Mouse (Mus musculus) neural tube, embryonic 12.5 days (tissue): ENCODE results near the gene Skint11. TPM values are rescaled to one million over a fixed set of nuclear protein-coding genes. Genes with fewer than 3 reads are reported as not detected.
"Not testable (repeated sequence)": the region's sequence is repeated elsewhere in the genome, so short reads cannot be mapped to it uniquely, and the experiment has no call there.

Source experiments
- ATAC-seq: fragments of 200-750 bp; cut with Nextera tagmentation; 2 replicates; pipeline ENCODE4 v1.8.0; 2017; ENCODE audit warnings: low read depth, mild to moderate bottlenecking, moderate TSS enrichment, moderate library complexity; ENCODE audit not compliant: low FRiP score
- H3K27ac ChIP-seq: fragments of 300-500 bp; sonication (generic); 2 replicates; pipeline ENCODE4 v1.5.1; 2016
- H3K27me3 ChIP-seq: fragments of 300-500 bp; sonication (generic); replicated peaks from 2 replicates; pipeline ENCODE4 v1.6.1; 2016; ENCODE audit warnings: mild to moderate bottlenecking
- H3K36me3 ChIP-seq: fragments of 300-500 bp; sonication (generic); 2 replicates; pipeline ENCODE4 v1.6.1; 2016; ENCODE audit warnings: mild to moderate bottlenecking
- H3K4me1 ChIP-seq: fragments of 300-500 bp; sonication (generic); 2 replicates; pipeline ENCODE4 v1.6.1; 2016
- H3K4me2 ChIP-seq: fragments of 300-500 bp; sonication (generic); replicated peaks from 2 replicates; pipeline ENCODE4 v1.6.1; 2016; ENCODE audit warnings: mild to moderate bottlenecking
- H3K4me3 ChIP-seq: fragments of 300-500 bp; sonication (generic); 2 replicates; pipeline ENCODE4 v1.5.1; 2016
- H3K9ac ChIP-seq: fragments of 300-500 bp; sonication (generic); 2 replicates; pipeline ENCODE4 v1.6.1; 2016; ENCODE audit warnings: mild to moderate bottlenecking
- H3K9me3 ChIP-seq: fragments of 300-500 bp; sonication (generic); 2 replicates; pipeline ENCODE4 v1.6.1; 2016; ENCODE audit warnings: mild to moderate bottlenecking
- WGBS: fragments of 180-500 bp; shearing (Covaris S2); methylation state at CpG from one replicate; pipeline ENCODE4 v1.1.7; 2016; 5-methylcytosine and 5-hydroxymethylcytosine counted together
- polyA plus RNA-seq: library from polyadenylated mRNA; unstranded; fragments of >200 nt; fragmentation: Nextera tagmentation; extraction: Ambion mirVana; gene quantifications from 2 replicates; pipeline ENCODE4 v1.2.1, GENCODE M21; 2016

Skint11 gene
- not detected in 2 replicates for polyA plus RNA-seq

GRCm38 (mm10) chr4:114163084-114163483, at the start of gene Skint11:
Gene Skint11 (plus strand): TSS chr4:114163384.
- WGBS = 88% methylated on average over 1 of the region's 1 CpGs
- ATAC-seq = no peak
- Histone ChIP-seq H3K4me1 (no peaks in the 10 kb centered on the region), H3K9ac (no peak within 1 kb of the TSS), H3K27me3 (no peaks in the 10 kb centered on the region), H3K9me3 (0 out of 2 replicates have a peak, but pooled peaks cover 16% of the 10 kb centered on the region), H3K27ac (no peak within 1 kb of the TSS), H3K36me3 (no peaks in the 10 kb centered on the region), H3K4me2 (no peak within 1 kb of the TSS), H3K4me3 (no peak within 1 kb of the TSS)

GRCm38 (mm10) chr4:114161149-114161548, 2.0 kb upstream of the Skint11 start:
- ATAC-seq = no peak
- no peaks in the 10 kb centered on the region for H3K27me3 ChIP-seq
- H3K36me3 ChIP-seq = no peaks in the 10 kb centered on the region
- H3K9ac ChIP-seq = no peak overlapping the region
- H3K4me1 ChIP-seq = no peaks in the 10 kb centered on the region
- H3K27ac ChIP-seq = no peak overlapping the region
- 0 out of 2 replicates have a peak, but pooled peaks cover 11% of the 10 kb centered on the region for H3K9me3 ChIP-seq
- no peak overlapping the region for H3K4me3 ChIP-seq
- H3K4me2 ChIP-seq = no peak overlapping the region

GRCm38 (mm10) chr4:114172898-114173297, 9.7 kb downstream of the Skint11 start:
- not testable (repeated sequence) for H3K27me3 ChIP-seq, H3K4me1 ChIP-seq, H3K4me2 ChIP-seq, H3K36me3 ChIP-seq, H3K27ac ChIP-seq, H3K9ac ChIP-seq, H3K9me3 ChIP-seq, ATAC-seq, H3K4me3 ChIP-seq
- 25% methylated on average over 6 of the region's 6 CpGs for WGBS

- 65% methylated on average over 1 of the region's 1 CpGs for WGBS
- not testable (repeated sequence) for H3K9me3 ChIP-seq, H3K4me2 ChIP-seq, H3K27me3 ChIP-seq, H3K9ac ChIP-seq, H3K4me3 ChIP-seq, ATAC-seq, H3K36me3 ChIP-seq, H3K27ac ChIP-seq, H3K4me1 ChIP-seq
Observed at GRCm38 (mm10) chr4:114256906-114257305, 93.7 kb downstream of the Skint11 start.

Other genes with a start within 250 kb of the Skint11 start
- gene Skint5, start 163.9 kb upstream of the Skint11 start, polyA plus RNA-seq = not detected in 2 replicates
- 1.6 TPM in 2 replicates for gene Trabd2b, start 243.3 kb downstream of the Skint11 start, polyA plus RNA-seq